Mouse (Mus musculus): ENCODE data around the gene Ubc.
"Not testable (repeated sequence)": the region's sequence is repeated elsewhere in the genome, so short reads cannot be mapped to it uniquely, and the experiment has no call there.

The Ubc gene

GRCm38 (mm10) chr5:125389579-125390441 lies at the start of gene Ubc:
Gene Ubc (minus strand): TSS chr5:125390202.
- peak; percentile 97 for DNase-seq (ENCODE audit: low read depth, low spot score)

- not testable (repeated sequence) for DNase-seq (ENCODE audit: low read depth, low spot score)
Measured at GRCm38 (mm10) chr5:125434347-125434746, 44.3 kb upstream of the Ubc start.

DNA sequence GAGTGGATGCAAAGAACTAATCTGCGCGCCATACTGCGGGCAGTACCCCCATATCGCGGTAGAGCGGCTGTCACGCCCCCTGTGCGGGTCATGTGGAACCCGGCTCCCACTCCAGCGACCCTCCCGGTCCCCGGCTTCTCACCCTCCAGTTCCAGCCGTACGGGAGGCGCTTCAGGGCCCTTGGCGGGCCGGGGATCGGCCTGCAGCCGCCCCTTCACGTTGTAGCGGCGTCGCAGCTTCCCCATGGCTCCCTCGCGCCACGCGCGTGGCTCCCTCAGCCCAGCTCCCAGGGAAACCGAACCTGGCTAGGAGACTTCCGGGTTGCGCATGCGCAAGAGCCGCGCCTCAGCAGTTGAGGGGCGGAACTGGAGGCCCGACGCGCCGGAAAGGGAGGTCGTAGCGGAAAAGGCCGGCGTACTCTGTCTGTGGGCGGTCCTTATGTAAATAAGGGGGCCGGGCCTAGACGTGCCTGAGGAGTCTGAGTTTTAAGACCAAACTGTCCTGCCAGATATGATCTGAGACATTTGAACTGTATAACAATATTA lies 43.9 kb upstream of the Ubc start, which contains the start of gene Dhx37:
Gene Dhx37, minus strand, starts transcription at position 329 of the 545 bp plus-strand sequence.
- DNase-seq (ENCODE audit: low read depth, low spot score): peak; percentile 97

DNA sequence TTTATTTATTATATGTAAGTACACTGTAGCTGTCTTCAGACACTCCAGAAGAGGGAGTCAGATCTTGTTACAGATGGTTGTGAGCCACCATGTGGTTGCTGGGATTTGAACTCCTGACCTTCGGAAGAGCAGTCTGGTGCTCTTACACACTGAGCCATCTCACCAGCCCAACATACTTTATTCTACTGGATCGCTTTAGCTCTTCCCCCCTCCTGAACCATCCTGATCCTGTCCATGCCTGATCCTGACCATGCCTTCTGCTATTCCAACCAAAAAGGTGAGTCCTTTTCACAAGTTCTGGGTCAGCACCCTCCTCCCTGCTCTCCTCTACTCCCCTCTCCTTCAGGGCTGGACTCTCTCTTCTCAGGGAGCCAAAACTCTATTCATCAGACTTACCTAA lies 42.3 kb upstream of the Ubc start:
- not testable (repeated sequence) for DNase-seq (ENCODE audit: low read depth, low spot score)

GRCm38 (mm10) chr5:125426343-125426742 lies 36.3 kb upstream of the Ubc start:
- DNase-seq (ENCODE audit: low read depth, low spot score): no peak

GRCm38 (mm10) chr5:125425698-125426276 lies 35.8 kb upstream of the Ubc start:
- DNase-seq (ENCODE audit: low read depth, low spot score): no peak

DNA sequence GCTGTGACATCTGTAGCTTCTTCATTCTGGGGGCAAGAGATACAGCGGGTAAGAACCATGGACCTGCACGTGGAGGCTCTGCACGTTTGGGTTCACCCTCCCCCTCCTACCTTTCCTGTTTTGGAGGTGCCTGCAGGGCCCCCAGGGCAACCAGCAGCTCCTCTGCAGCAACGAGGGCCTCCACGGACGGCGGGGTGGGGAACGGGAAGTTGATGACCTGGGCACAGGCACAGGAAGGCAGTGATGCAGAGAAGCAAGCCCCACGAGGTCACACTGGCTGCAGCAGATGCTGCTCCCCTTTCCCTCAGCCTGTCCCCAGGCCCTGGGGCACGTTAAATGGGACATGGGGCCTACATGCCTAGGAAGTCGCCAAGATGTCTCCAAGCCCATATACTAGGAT lies 29.1 kb upstream of the Ubc start:
- DNase-seq (ENCODE audit: low read depth, low spot score): no peak

DNA sequence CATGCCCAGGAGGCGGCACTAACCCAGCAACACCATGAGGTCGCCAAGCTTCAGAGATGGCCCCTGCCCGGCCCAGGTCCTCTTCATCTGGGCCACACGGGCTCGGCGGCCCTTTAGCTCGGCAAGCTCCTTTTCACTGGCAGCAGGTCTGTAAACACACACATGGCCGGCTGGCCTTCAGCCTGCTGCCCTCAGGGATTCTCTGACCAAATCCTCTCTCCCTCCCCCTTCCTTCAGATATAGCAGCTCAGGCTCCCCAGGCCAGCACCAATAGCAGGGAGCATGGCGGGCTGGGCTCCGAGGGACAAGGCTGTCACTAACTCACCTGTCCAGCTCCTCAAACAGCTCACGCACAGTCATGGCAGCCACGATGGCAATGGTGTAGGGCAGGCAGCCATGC lies 28.6 kb upstream of the Ubc start:
- no peak for DNase-seq (ENCODE audit: low read depth, low spot score)

DNA sequence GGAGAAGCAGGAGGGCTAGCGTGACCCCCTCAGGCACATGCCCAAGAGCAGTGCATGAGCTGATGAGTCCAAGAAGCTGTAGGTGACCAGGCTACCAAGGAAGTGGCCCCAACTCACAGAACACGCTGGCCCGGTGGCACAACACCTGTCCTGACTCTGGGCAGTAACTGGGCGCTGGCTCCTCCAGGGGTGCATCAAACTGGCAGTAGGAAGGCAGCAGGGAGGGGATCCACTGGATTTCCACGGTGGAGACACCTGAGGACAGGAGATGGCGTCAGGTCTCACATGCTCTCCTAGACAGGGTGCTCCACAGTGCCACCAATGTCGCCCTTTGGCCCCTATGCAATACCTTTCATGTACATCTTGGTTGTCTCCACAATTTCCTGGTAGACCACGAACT lies 26.2 kb upstream of the Ubc start:
- no peak for DNase-seq (ENCODE audit: low read depth, low spot score)

GRCm38 (mm10) chr5:125413763-125414162 lies 23.8 kb upstream of the Ubc start:
- no peak for DNase-seq (ENCODE audit: low read depth, low spot score)

DNA sequence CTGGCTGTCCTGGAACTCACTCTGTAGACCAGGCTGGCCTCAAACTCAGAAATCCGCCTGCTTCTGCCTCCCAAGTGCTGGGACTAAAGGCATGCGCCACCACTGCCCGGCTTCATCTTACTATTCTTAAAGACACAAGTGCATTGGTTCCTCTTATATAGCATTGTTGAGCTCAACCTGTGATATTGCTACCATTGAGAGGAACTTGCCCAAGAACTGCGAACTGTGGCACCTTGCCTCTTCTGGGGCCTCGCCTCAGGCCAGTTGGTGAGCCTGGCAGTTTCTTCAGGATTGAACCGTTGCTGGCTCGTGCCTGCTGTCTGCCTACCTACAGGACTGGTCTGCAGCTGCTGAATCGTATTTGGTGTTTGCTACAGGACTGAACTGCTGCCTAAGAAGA lies 22.5 kb upstream of the Ubc start:
- not testable (repeated sequence) for DNase-seq (ENCODE audit: low read depth, low spot score)

DNA sequence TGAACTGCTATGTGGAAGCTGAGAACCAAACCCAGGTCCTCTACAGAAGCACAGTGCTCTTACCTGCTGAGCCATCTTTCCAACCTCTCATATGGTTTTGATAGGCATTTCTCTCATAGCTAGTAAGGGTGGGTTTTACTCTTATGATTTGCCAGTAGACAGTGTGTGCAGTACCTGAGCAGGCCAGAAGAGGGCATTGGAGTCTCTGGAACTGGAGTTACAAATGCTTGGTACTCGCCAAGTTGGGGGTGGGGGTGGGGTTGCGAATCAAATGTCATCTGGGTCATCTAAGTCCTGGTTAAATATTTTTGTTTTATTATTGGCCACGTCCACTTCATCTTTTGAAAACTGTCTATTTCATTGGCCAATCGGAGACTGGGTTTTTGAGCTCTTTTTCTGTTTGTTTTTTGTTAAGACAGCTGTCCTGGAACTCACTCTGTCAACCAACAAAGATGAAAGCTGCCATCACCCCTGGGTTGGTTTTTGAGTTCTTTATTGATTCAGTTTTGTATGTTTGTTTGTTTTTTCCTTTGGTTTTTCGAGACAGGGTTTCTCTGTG lies 22.0 kb upstream of the Ubc start:
- DNase-seq (ENCODE audit: low read depth, low spot score): no peak

DNA sequence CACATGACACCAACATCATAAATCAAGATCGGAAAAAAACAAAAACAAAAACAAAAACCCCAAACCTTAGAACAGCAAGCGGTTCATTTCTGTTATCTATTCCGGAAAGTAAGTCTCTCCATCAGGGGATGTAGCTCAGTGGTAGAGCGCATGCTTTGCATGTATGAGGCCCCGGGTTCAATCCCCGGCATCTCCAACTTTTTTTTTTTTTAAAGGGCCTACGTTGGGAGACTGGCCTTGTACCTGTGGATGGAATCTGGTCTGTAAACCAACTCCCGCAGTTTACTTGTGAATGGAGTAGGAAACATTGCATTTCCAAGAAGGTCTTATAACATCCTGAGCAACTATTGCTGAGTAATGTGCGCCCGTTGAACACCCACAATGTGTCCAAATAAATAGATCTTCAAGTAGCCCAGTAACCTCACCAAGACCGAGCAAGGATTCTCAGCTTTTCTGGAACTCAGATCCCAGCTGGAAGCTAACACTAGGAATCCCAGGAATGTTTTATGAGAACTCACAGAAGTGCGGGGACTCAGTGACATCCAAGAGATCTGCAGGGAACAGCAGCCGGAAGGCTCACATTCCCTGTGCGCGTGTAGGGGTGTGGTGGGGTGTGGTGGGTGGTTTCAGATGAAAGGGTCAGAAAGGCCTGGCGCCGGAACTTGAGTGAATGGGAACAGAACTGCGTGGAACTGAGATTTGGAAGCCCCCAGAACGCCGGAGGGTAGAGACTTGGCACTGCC lies 19.5 kb upstream of the Ubc start:
- DNase-seq (ENCODE audit: low read depth, low spot score): peak; percentile 53

DNA sequence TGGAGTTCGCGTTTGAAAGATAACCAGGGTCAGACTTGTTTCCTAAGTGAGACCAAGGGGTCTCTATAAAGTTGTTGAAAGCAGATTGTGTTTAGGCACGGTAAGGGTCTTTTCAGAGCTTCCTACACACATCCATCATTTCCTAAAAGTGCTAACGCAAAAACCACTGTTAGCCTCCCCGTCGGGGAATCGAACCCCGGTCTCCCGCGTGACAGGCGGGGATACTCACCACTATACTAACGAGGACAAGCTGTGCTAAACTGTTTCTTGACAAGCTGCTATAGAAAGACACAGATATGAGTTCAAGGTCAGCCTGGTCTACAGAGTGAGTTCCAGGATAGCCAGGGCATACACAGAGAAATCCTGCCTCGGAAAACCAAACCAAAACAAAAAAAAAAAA lies 18.8 kb upstream of the Ubc start:
- peak; percentile 80 for DNase-seq (ENCODE audit: low read depth, low spot score)

DNA sequence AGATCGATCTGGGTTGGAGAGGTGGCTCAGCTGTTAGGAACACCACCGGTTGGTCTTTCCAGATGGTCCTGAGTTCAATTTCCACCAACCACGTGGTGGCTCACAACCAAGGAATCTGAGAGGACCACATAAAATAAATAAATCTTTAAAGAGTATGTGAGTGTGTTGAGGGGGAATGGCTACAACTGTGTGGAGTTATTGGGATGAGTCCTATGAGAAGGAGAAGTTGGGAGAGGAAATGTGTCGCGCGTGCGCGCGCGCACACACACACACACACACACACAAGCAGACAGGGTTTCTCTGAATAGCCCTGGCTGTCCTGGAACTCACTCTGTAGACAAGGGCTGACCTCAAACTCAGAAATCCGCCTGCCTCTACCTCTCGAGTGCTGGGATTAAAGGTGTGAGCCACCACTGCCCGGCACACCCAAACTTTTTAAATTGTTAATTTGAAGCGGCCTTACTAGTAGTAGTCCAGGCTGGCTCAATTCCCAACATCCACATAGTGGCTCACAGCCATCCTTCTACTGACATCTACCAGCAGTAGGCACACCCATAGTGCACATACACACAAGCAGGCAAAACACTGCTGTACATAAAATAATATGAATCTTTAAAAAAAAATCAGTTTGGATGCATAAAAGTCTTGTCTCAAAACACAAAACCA lies 18.0 kb upstream of the Ubc start:
- DNase-seq (ENCODE audit: low read depth, low spot score): no peak

GRCm38 (mm10) chr5:125407020-125407830 lies 17.2 kb upstream of the Ubc start:
- DNase-seq (ENCODE audit: low read depth, low spot score): no peak

DNA sequence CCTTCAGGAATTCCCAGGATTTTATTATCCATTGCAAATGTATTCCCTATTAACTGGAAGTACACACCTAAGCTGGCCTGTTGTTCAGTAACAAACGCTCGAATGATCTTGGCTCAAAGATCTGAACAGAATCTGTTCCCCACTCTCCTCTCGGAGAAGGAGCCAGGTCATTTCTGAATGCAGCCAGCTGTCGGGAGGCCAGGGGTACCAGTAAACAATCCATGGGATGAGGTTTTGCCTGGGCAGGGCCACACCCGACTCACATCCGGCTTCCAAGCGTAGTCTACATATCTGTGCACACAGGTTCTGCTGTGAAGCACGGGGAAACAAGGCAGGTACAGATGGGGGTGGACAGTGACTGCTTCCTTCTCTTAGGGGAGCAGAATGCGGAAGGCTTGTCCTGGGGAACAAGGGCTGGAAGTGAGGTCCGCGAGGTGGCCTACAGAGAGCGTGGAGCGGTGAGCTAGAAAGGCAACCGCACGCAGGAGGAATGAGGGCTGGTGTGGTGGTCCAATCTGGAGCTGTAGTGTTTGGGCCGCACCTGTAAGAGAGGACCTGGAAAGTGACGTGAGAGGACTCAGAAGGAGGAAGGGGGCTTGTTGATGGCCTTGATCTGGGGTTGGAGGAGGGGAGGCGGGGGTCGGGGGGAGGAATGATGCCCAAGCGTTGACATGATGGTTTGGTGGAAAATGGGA lies 16.5 kb upstream of the Ubc start:
- no peak for DNase-seq (ENCODE audit: low read depth, low spot score)

DNA sequence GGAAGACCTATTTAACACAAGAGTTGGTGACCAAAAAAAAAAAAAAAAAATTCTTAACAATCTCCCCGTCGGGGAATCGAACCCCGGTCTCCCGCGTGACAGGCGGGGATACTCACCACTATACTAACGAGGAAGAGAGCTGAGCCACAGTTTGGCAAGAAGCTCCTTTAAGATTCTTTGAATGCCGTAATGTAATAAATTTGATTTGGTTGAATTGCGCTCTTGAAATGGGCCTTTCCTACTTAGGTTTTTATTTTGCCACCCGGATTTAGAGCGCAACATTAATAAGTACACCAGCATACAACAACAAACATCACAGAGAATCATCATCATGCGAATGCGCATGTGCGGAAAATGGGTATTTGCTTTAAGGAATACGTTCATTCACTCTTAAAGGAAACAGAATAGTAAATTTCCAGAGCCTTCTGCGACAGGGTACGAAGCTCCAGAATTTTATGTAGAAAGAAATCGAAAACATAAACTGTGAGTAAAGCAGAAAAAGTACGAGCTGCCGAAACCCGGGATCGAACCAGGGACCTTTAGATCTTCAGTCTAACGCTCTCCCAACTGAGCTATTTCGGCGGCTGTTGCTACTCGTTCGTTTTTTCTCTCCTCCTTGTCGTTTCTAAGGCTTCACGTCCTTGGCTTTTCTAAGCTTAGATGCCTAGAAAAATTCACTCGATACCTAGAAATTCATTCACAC lies 15.7 kb upstream of the Ubc start:
- DNase-seq (ENCODE audit: low read depth, low spot score): peak; percentile 90

DNA sequence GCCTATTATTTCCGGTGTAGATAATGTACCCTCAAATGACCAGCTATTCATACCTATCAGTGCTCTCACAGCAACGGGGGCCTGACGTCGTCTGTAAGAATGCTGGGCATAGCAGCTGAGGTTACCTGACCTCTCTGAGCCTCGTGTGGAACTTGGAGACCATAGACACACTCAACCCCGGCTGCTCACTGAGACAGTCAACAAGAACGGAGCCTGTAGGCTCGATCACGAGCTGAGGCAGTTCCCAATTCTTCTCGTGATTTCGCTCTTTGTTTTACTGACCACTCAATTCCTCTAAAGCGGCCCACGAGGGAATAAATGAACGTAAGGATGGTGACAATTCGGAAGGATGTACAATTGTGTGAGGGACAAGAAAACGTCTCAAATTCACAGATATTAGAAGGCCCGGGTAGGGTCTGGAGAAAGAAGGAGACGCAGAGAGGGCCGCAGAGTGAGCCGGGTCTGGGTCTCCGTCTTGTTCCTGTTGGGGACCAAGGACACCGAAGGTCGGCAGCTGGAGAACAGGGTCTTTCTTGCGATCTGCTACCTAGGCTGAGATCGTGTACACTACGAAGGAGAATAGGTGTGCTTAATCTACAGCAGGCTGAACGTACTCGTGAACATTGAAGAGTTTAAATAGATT lies 15.0 kb upstream of the Ubc start:
- DNase-seq (ENCODE audit: low read depth, low spot score): peak; percentile 75
